Mouse (Mus musculus): ENCODE measurements around the gene Bspry. TPM values are rescaled to one million over a fixed set of nuclear protein-coding genes. Genes with fewer than 3 reads are reported as not detected.
"Not testable (repeated sequence)": the region's sequence is repeated elsewhere in the genome, so short reads cannot be mapped to it uniquely, and the experiment has no call there.

Bspry gene
- polyA plus RNA-seq, 1 experiment from 2014 or later, result 0.85 TPM

GRCm38 (mm10) chr4:62460348-62460747 is 19.5 kb upstream of the Bspry start:
- no peak overlapping the region for H3K4me2 ChIP-seq (replicated peaks)
- no peak overlapping the region for H3K9ac ChIP-seq (replicated peaks)
- H3K27ac ChIP-seq (replicated peaks), result no peak overlapping the region
- H3K36me3 ChIP-seq, result no peaks in the 10 kb centered on the region
- H3K9me3 ChIP-seq, result no peaks in the 10 kb centered on the region
- H3K27me3 ChIP-seq, result no peaks in the 10 kb centered on the region
- no peak overlapping the region for H3K4me3 ChIP-seq
- H3K4me1 ChIP-seq, result peaks cover 5% of the 10 kb centered on the region
- ATAC-seq (replicated peaks), result no peak
- 91% methylated on average over 8 of the region's 8 CpGs for WGBS

GRCm38 (mm10) chr4:62463124-62463523 is 16.7 kb upstream of the Bspry start:
- Histone ChIP-seq H3K9ac (replicated peaks) (no peak overlapping the region), H3K9me3 (no peaks in the 10 kb centered on the region), H3K4me3 (no peak overlapping the region), H3K27me3 (no peaks in the 10 kb centered on the region), H3K4me1 (peaks cover 5% of the 10 kb centered on the region), H3K36me3 (no peaks in the 10 kb centered on the region), H3K27ac (replicated peaks) (no peak overlapping the region), H3K4me2 (replicated peaks) (no peak overlapping the region)
- 87% methylated on average over 2 of the region's 2 CpGs for WGBS
- ATAC-seq (replicated peaks), result no peak

- H3K27me3 ChIP-seq, result no peaks in the 10 kb centered on the region
- no peak overlapping the region for H3K4me2 ChIP-seq (replicated peaks)
- H3K4me1 ChIP-seq, result peaks cover 6% of the 10 kb centered on the region; the same call in 1 of the 2 replicates
- H3K9me3 ChIP-seq, result no peaks in the 10 kb centered on the region
- no peak overlapping the region for H3K9ac ChIP-seq (replicated peaks)
- WGBS, result 97% methylated on average over 1 of the region's 1 CpGs
- no peak overlapping the region for H3K4me3 ChIP-seq
- H3K36me3 ChIP-seq, result no peaks in the 10 kb centered on the region
- H3K27ac ChIP-seq (replicated peaks), result no peak overlapping the region
- ATAC-seq (replicated peaks), result no peak
These were observed 11.7 kb upstream of the Bspry start for GRCm38 (mm10) chr4:62468158-62468557.

- ATAC-seq (replicated peaks), result peak; percentile 98
- H3K27me3 ChIP-seq, result no peaks in the 10 kb centered on the region
- no peaks in the 10 kb centered on the region for H3K36me3 ChIP-seq
- H3K4me2 ChIP-seq (replicated peaks), result peak within 1 kb of the TSS; percentile 80
- 0% methylated on average over 30 of the region's 30 CpGs for WGBS
- peak within 1 kb of the TSS; percentile 55; the same call in 1 of the 2 replicates for H3K27ac ChIP-seq (replicated peaks)
- peak within 1 kb of the TSS; percentile 66 for H3K9ac ChIP-seq (replicated peaks)
- H3K4me1 ChIP-seq, result peaks cover 6% of the 10 kb centered on the region; the same call in 1 of the 2 replicates
- peak within 1 kb of the TSS; percentile 80 for H3K4me3 ChIP-seq
- no peaks in the 10 kb centered on the region for H3K9me3 ChIP-seq
These were observed 9.2 kb upstream of the Bspry start, which contains the start of gene Wdr31 for GRCm38 (mm10) chr4:62470598-62471051. TSS of gene Wdr31 (minus strand) at chr4:62470896.

- Histone ChIP-seq H3K36me3 (no peaks in the 10 kb centered on the region), H3K9ac (replicated peaks) (no peak overlapping the region), H3K9me3 (no peaks in the 10 kb centered on the region), H3K27ac (replicated peaks) (no peak overlapping the region), H3K4me3 (no peak overlapping the region), H3K4me1 (peaks cover 6% of the 10 kb centered on the region; the same call in 1 of the 2 replicates), H3K4me2 (replicated peaks) (no peak overlapping the region), H3K27me3 (no peaks in the 10 kb centered on the region)
- ATAC-seq (replicated peaks), result no peak
- WGBS, result 94% methylated on average over 2 of the region's 2 CpGs
These were observed 7.8 kb upstream of the Bspry start for GRCm38 (mm10) chr4:62472071-62472470.

- Histone ChIP-seq H3K4me1 (peaks cover 12% of the 10 kb centered on the region), H3K27ac (replicated peaks) (no peak overlapping the region), H3K4me2 (replicated peaks) (no peak overlapping the region), H3K27me3 (peaks cover 23% of the 10 kb centered on the region), H3K9ac (replicated peaks) (no peak overlapping the region), H3K9me3 (no peaks in the 10 kb centered on the region), H3K36me3 (no peaks in the 10 kb centered on the region), H3K4me3 (no peak overlapping the region)
- WGBS, result 85% methylated on average over 2 of the region's 2 CpGs
- ATAC-seq (replicated peaks), result no peak
These were observed 4.7 kb upstream of the Bspry start for GRCm38 (mm10) chr4:62475131-62475530.

- 94% methylated on average over 6 of the region's 6 CpGs for WGBS
- no peak overlapping the region for H3K4me2 ChIP-seq (replicated peaks)
These were observed 4.1 kb upstream of the Bspry start for GRCm38 (mm10) chr4:62475793-62476192.

GRCm38 (mm10) chr4:62477542-62478244 is 2.2 kb upstream of the Bspry start:
- H3K27me3 ChIP-seq, result peaks cover 28% of the 10 kb centered on the region
- no peaks in the 10 kb centered on the region for H3K9me3 ChIP-seq
- no peak overlapping the region for H3K9ac ChIP-seq (replicated peaks)
- H3K36me3 ChIP-seq, result no peaks in the 10 kb centered on the region
- no peak overlapping the region for H3K4me2 ChIP-seq (replicated peaks)
- no peak for ATAC-seq (replicated peaks)
- H3K4me3 ChIP-seq, result no peak overlapping the region
- 80% methylated on average over 6 of the region's 6 CpGs for WGBS
- peaks cover 9% of the 10 kb centered on the region for H3K4me1 ChIP-seq
- H3K27ac ChIP-seq (replicated peaks), result no peak overlapping the region

More at GRCm38 (mm10) chr4:62475793-62476192, 4.1 kb upstream of the Bspry start:
- no peak overlapping the region for H3K9ac ChIP-seq (replicated peaks)
- peaks cover 28% of the 10 kb centered on the region for H3K27me3 ChIP-seq
- H3K9me3 ChIP-seq, result no peaks in the 10 kb centered on the region
- peaks cover 9% of the 10 kb centered on the region for H3K4me1 ChIP-seq
- no peak for ATAC-seq (replicated peaks)
- no peak overlapping the region for H3K27ac ChIP-seq (replicated peaks)
- H3K4me3 ChIP-seq, result no peak overlapping the region
- H3K36me3 ChIP-seq, result no peaks in the 10 kb centered on the region

- Histone ChIP-seq H3K4me3 (peak overlapping the region; percentile 41), H3K27me3 (peaks cover 28% of the 10 kb centered on the region), H3K4me2 (replicated peaks) (peak overlapping the region; percentile 55)
- not testable (repeated sequence) for H3K36me3 ChIP-seq; H3K9me3 ChIP-seq; H3K4me1 ChIP-seq; H3K9ac ChIP-seq (replicated peaks); H3K27ac ChIP-seq (replicated peaks)
- WGBS, result 16% methylated on average over 11 of the region's 11 CpGs
- peak; percentile 18; the same call in 1 of the 2 replicates for ATAC-seq (replicated peaks)
These were observed 288 bp upstream of the Bspry start for GRCm38 (mm10) chr4:62479593-62479936.

GRCm38 (mm10) chr4:62480709-62481605 is 1.1 kb downstream of the Bspry start:
- no peaks in the 10 kb centered on the region for H3K36me3 ChIP-seq
- peaks cover 9% of the 10 kb centered on the region for H3K4me1 ChIP-seq
- H3K4me3 ChIP-seq, result no peak overlapping the region
- H3K9me3 ChIP-seq, result no peaks in the 10 kb centered on the region
- H3K27ac ChIP-seq (replicated peaks), result no peak overlapping the region
- ATAC-seq (replicated peaks), result 0 out of 2 replicates have a peak, but pooled peaks have one; percentile 30
- peaks cover 28% of the 10 kb centered on the region for H3K27me3 ChIP-seq
- WGBS, result 52% methylated on average over 10 of the region's 10 CpGs
- no peak overlapping the region for H3K4me2 ChIP-seq (replicated peaks)
- H3K9ac ChIP-seq (replicated peaks), result no peak overlapping the region

- H3K4me3 ChIP-seq, result no peak overlapping the region
- H3K4me2 ChIP-seq (replicated peaks), result no peak overlapping the region
- H3K4me1 ChIP-seq, result peaks cover 3% of the 10 kb centered on the region
- WGBS, result 87% methylated on average over 3 of the region's 3 CpGs
- no peak overlapping the region for H3K27ac ChIP-seq (replicated peaks)
- no peaks in the 10 kb centered on the region for H3K36me3 ChIP-seq
- no peak overlapping the region for H3K9ac ChIP-seq (replicated peaks)
- peaks cover 7% of the 10 kb centered on the region for H3K27me3 ChIP-seq
- H3K9me3 ChIP-seq, result no peaks in the 10 kb centered on the region
- ATAC-seq (replicated peaks), result no peak
These were observed 5.1 kb downstream of the Bspry start for GRCm38 (mm10) chr4:62484928-62485327.

Data from forebrain, embryonic 15.5 days (tissue).